Mouse (Mus musculus): ENCODE data around the gene Tln1. TPM values are rescaled to one million over a fixed set of nuclear protein-coding genes. Genes with fewer than 3 reads are reported as not detected.
A peak's percentile ranks its signal among the peaks of the same experiment; 100 is the strongest.

The Tln1 gene
- polyA plus RNA-seq, 1 experiment from 2014 or later = 64.9 TPM

DNA sequence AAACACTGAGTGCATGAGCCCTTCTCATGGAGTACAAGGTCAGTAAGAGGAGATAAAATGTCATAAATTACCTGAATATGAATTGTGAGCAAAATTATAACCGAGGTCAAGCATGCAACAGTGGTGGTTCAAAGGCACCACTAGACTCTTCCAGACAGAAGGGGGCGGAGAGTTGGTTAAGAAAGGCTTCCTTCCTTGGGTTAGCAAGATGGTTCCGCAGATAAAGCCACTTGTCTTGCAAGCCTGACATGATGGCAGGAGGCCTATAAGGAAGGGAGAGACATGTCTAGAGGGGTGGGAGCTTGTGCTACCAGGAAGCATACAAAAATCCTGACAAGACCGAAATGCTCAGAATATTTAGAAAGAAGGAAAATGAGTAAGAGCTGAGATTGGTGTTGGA lies 58.2 kb downstream of the Tln1 start:
- no peak overlapping the region for H3K4me2 ChIP-seq (ENCODE audit: low read length)
- H3K4me3 ChIP-seq (replicated peaks; ENCODE audit: low read depth, low read length) = no peak overlapping the region
- H3K9ac ChIP-seq (ENCODE audit: low read depth, low read length) = no peak overlapping the region
- no peak for DNase-seq (ENCODE audit: low spot score)
- H3K27ac ChIP-seq = no peak overlapping the region
- no peak for TF ChIP-seq CTCF (IDR thresholded peaks at IDR 0.05; ENCODE audit: low read depth)
- no peaks in the 10 kb centered on the region for H3K36me3 ChIP-seq (ENCODE audit: insufficient read depth, low read length)
- H3K9me3 ChIP-seq (replicated peaks; ENCODE audit: low read length) = no peaks in the 10 kb centered on the region
- H3K27me3 ChIP-seq (ENCODE audit: insufficient read depth, low read length) = no peaks in the 10 kb centered on the region
- 69% methylated on average over 4 of the region's 4 CpGs for WGBS
- no peak for ATAC-seq (replicated peaks; ENCODE audit: low FRiP score, low read depth)
- peaks cover 14% of the 10 kb centered on the region; the same call in 1 of the 2 replicates for H3K4me1 ChIP-seq (replicated peaks; ENCODE audit: insufficient read depth, low read length)

DNA sequence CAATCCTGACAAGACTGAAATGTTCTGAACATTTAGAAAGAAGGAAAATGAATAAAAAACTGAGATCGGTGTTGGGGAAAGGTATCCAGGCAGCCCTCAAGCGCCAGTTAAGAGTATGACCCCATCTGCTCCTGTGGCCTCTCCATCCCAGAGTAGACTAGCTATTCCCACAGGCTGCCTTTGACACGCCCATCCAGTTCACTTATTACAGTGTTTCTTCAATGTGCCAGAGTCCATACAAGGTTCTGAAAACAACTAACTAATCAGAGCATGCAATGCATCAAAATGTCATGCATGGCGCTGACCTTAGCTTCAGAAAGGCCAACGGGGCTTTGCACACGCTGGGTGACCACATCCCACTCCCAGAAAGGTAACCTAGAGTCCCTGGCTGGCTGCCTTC lies 59.0 kb downstream of the Tln1 start:
- no peak overlapping the region for H3K27ac ChIP-seq
- peak; percentile 46; the same call in 1 of the 2 replicates for ATAC-seq (replicated peaks; ENCODE audit: low FRiP score, low read depth)
- no peaks in the 10 kb centered on the region for H3K9me3 ChIP-seq (replicated peaks; ENCODE audit: low read length)
- no peaks in the 10 kb centered on the region for H3K27me3 ChIP-seq (ENCODE audit: insufficient read depth, low read length)
- no peak overlapping the region for H3K4me2 ChIP-seq (ENCODE audit: low read length)
- H3K4me1 ChIP-seq (replicated peaks; ENCODE audit: insufficient read depth, low read length) = 0 out of 2 replicates have a peak, but pooled peaks cover 8% of the 10 kb centered on the region
- no peak for TF ChIP-seq CTCF (IDR thresholded peaks at IDR 0.05; ENCODE audit: low read depth)
- no peak for DNase-seq (ENCODE audit: low spot score)
- H3K4me3 ChIP-seq (replicated peaks; ENCODE audit: low read depth, low read length) = no peak overlapping the region
- no peaks in the 10 kb centered on the region for H3K36me3 ChIP-seq (ENCODE audit: insufficient read depth, low read length)
- 70% methylated on average over 6 of the region's 6 CpGs for WGBS
- no peak overlapping the region for H3K9ac ChIP-seq (ENCODE audit: low read depth, low read length)

DNA sequence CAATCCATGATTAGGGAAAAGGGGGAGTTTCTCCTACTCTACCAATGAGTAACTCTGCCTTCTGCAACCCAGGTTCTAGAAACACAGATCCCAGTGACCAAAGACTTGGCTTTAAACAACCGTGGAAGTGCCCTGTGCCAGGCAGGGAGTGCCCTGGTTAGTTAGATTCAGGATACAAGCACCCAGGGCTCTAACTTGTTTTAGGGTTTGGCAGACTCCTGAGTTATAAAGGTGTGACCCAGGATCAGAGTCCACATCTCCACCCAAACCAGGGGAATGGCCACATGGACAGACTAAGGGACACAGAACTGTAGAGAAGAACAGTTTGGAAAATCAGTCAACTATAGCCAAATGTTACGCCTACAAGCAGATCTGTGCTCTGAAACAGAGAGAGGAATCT lies 59.5 kb downstream of the Tln1 start:
- Histone ChIP-seq H3K27me3 (ENCODE audit: insufficient read depth, low read length) (no peaks in the 10 kb centered on the region), H3K36me3 (ENCODE audit: insufficient read depth, low read length) (no peaks in the 10 kb centered on the region), H3K27ac (no peak overlapping the region), H3K4me1 (replicated peaks; ENCODE audit: insufficient read depth, low read length) (peaks cover 8% of the 10 kb centered on the region; the same call in 1 of the 2 replicates), H3K9ac (ENCODE audit: low read depth, low read length) (no peak overlapping the region), H3K9me3 (replicated peaks; ENCODE audit: low read length) (no peaks in the 10 kb centered on the region), H3K4me2 (ENCODE audit: low read length) (no peak overlapping the region), H3K4me3 (replicated peaks; ENCODE audit: low read depth, low read length) (no peak overlapping the region)
- no peak for TF ChIP-seq CTCF (IDR thresholded peaks at IDR 0.05; ENCODE audit: low read depth)
- whole genome bisulfite sequencing = 69% methylated on average over 2 of the region's 2 CpGs
- no peak for DNase-seq (ENCODE audit: low spot score)
- ATAC-seq (replicated peaks; ENCODE audit: low FRiP score, low read depth) = no peak

DNA sequence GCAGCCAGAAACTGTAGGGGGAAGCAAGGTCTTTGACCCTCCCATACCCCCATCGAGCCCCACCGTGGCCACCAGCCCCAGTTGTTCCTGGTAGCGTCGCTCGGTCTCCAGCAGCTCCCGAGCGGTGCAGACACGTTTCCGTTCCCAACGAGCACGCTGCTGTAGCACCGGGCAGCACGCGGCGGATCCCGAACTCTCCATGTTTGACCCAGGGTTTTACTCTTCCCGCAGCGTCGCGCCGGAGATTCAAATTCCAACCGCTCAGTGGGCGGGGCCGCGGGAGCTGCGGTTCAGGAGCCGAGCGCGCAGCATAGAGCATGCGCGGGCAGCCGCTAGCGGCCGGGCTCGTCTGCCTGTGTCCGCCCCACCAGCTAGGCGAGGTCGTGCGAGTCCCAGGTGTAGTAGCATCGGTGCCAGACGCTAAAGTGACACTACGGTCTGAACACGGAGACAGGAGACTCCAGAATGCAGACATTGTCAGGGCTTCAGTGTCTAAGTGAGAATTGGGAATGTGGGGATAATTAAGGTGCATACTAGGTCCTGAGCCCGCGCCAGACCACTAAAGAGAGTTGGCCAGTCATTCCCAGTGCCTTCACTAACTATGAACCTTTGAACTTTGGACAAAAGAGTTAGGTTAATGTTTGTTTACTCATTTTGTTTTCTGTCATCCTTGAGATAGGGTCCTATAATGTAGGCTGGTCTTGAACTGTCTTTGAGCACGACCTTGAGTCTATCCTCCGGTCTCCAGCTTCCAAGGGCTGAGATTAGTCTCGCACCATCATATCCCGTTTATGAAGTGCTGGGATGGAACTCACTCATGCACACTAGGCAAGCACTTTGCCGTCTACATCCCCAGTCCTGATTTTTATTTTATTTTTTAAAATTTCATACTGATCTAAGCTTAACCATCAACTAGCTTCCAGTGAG lies 62.8 kb downstream of the Tln1 start, which contains the start of gene Arhgef39:
TSS of gene Arhgef39 (minus strand) at position 289 of the 927 bp plus-strand sequence.
- peak within 1 kb of the TSS; percentile 59; the same call in 1 of the 2 replicates for H3K27ac ChIP-seq
- peak within 1 kb of the TSS; percentile 51 for H3K9ac ChIP-seq (ENCODE audit: low read depth, low read length)
- peaks cover 10% of the 10 kb centered on the region; the same call in 1 of the 2 replicates for H3K4me1 ChIP-seq (replicated peaks; ENCODE audit: insufficient read depth, low read length)
- H3K27me3 ChIP-seq (ENCODE audit: insufficient read depth, low read length) = no peaks in the 10 kb centered on the region
- DNase-seq (ENCODE audit: low spot score) (peak; percentile 93), ATAC-seq (replicated peaks; ENCODE audit: low FRiP score, low read depth) (peak; percentile 83)
- H3K4me3 ChIP-seq (replicated peaks; ENCODE audit: low read depth, low read length) = peak within 1 kb of the TSS; percentile 45
- peaks cover 15% of the 10 kb centered on the region for H3K36me3 ChIP-seq (ENCODE audit: insufficient read depth, low read length)
- whole genome bisulfite sequencing = 7% methylated on average over 50 of the region's 50 CpGs
- H3K4me2 ChIP-seq (ENCODE audit: low read length) = peak within 1 kb of the TSS; percentile 79
- no peaks in the 10 kb centered on the region for H3K9me3 ChIP-seq (replicated peaks; ENCODE audit: low read length)
- TF ChIP-seq CTCF (IDR thresholded peaks at IDR 0.05; ENCODE audit: low read depth) = no peak; the same call in 1 of the 2 replicates

DNA sequence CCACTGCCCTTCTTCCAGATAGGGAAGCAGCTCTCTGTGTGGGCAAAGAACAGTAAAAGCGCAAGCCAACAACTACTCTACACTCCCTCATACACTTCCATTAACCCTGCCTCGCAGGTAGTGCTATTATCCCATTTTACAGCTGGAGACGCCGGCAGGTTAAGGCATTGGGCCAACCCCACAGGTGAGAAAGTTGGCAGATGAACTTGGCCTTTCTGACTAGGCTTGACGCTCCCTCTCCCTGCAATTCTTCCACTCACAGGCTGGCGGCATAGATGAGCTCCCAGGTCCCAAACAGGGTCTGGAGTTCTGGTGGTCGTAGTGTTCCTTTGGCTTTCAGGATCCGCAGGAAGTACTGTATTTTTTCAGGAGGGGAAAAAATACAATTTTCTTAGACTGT lies 63.5 kb downstream of the Tln1 start:
- peak; percentile 53 for TF ChIP-seq CTCF (IDR thresholded peaks at IDR 0.05; ENCODE audit: low read depth)
- Histone ChIP-seq H3K4me2 (ENCODE audit: low read length) (peak overlapping the region; percentile 79), H3K4me1 (replicated peaks; ENCODE audit: insufficient read depth, low read length) (peaks cover 10% of the 10 kb centered on the region; the same call in 1 of the 2 replicates), H3K9ac (ENCODE audit: low read depth, low read length) (peak overlapping the region; percentile 51), H3K27me3 (ENCODE audit: insufficient read depth, low read length) (no peaks in the 10 kb centered on the region), H3K27ac (peak overlapping the region; percentile 59; the same call in 1 of the 2 replicates), H3K36me3 (ENCODE audit: insufficient read depth, low read length) (peaks cover 15% of the 10 kb centered on the region), H3K9me3 (replicated peaks; ENCODE audit: low read length) (no peaks in the 10 kb centered on the region), H3K4me3 (replicated peaks; ENCODE audit: low read depth, low read length) (peak overlapping the region; percentile 45)
- no peak for ATAC-seq (replicated peaks; ENCODE audit: low FRiP score, low read depth)
- DNase-seq (ENCODE audit: low spot score) = peak; percentile 76
- 18% methylated on average over 8 of the region's 8 CpGs for WGBS

DNA sequence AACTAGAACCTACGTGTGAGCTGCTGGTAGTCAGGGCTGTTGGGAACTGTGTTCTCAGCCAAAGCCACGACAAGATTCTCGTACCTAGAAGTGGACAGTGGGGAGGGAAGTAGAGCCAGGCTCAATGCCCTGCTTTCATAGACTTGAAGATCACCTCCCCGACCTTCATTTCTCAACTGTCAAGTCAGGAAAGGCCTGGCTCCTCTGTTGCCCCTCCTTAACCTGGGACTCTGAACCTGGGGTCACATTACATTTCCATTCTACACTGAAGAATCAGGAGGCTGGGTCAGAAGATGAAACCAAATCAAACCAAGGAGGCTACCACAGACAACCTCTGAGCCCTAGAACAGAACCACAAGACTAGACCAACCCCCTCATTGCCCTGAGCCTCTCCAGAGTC lies 64.5 kb downstream of the Tln1 start:
- ATAC-seq (replicated peaks; ENCODE audit: low FRiP score, low read depth) (no peak), DNase-seq (ENCODE audit: low spot score) (no peak)
- 58% methylated on average over 4 of the region's 4 CpGs for WGBS
- peak overlapping the region; percentile 79 for H3K4me2 ChIP-seq (ENCODE audit: low read length)
- H3K9ac ChIP-seq (ENCODE audit: low read depth, low read length) = no peak overlapping the region
- H3K36me3 ChIP-seq (ENCODE audit: insufficient read depth, low read length) = peaks cover 15% of the 10 kb centered on the region
- H3K27me3 ChIP-seq (ENCODE audit: insufficient read depth, low read length) = no peaks in the 10 kb centered on the region
- H3K4me1 ChIP-seq (replicated peaks; ENCODE audit: insufficient read depth, low read length) = peaks cover 10% of the 10 kb centered on the region; the same call in 1 of the 2 replicates
- peak overlapping the region; percentile 62 for H3K27ac ChIP-seq
- H3K4me3 ChIP-seq (replicated peaks; ENCODE audit: low read depth, low read length) = no peak overlapping the region
- no peaks in the 10 kb centered on the region for H3K9me3 ChIP-seq (replicated peaks; ENCODE audit: low read length)
- TF ChIP-seq CTCF (IDR thresholded peaks at IDR 0.05; ENCODE audit: low read depth) = no peak
